Mouse (Mus musculus) monocyte, adult 2 months (primary cell): ENCODE results near the gene Nr1d1.

Source experiments
- DNase-seq, 2 experiments: peaks; one replicate each; pipeline ENCODE4 v3.0.0; 2022; ENCODE audit warnings: low spot score in 2 of 2, low read depth in 1 of 2

Gene Nr1d1

DNA sequence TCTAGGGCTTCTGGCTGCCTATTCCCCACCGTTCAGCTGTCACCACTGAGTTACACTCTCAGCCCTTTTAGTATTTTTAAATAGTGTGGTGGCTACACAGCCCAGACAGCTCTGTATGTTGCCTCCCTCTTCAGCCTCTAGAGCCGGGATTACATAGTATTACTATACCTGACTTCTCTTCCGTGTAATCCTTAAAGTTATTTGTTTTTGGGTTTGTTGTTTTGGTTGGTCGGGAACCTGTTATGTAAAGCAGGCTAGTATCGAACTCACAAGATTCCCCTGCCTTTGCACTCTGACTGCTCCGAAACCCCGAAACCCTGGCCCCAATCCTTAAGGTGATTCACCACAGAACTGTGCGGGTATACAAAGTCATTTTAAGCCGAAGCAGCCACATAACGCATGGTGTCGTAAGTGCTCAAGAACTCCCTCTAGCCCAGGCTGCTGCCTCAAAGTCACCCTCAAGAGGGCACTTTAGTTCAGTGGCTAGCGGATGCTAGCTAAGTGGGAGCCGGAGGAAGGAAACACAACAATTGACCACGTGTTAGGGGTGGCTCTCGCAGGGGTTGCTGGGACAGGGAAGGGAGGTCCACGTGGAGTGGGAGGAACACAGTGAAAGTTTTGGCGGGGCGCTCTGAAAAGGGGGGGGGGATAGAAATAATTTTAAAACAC, 13.6 kb upstream of the Nr1d1 start:
- peak; percentile 77 to 80 for DNase-seq

DNA sequence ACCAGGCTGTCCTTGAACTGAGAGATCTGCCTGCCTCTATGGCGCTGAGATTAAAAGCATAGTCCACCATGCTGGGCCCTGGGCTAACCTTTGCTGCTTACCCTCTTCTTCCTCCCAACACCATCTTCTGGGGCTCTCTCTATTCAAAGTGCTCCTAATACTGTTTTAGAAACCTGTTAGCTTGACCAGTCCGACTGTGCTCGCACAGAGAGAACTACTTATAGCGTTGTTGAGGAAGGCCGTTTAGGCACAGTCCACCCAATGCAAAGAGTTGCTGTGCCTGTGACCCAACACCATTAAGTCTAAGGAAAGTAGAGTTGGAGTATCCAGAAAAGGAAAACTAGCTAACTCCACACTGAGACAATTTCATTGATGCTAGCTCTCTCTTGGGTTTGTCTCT, 13.0 kb upstream of the Nr1d1 start:
- no peak for DNase-seq

DNA sequence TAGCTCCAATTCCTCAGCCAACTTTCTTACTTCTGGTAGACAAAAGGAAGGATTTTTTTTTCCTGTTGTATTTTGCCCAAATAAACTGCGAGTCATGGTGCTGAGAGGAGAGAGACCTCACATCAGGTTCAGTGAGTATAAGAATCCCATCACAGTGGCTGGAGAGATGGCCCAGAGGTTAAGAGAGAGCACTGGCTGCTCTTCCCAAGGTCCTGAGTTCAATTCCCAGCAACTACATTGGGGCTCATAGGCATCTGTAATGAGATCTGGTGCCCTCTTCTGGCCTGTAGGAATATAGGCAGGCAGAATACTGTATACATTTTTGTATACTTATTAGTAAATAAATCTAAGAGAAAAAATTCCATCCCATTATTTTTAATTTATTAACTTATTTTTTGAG, 12.6 kb upstream of the Nr1d1 start:
- no peak for DNase-seq

DNA sequence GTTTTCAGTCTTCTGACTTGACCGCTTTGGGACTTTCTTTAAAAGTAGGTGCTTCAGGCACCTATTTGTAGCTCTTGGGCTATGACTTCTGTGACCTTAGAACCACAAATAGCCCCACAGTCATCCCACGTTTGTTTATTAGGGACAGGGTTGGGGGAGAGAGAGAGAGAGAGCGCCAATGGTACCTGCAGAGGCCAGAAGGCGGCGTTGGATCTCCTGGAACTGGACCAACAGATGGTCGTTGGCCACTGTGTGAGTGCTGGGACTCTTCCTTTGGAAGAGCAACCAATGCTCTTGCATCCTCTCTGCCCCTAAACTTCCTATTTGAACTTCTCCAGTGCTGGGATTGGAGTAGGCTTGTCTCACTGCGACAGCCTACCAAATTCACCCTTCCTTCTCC, 12.1 kb upstream of the Nr1d1 start:
- no peak for DNase-seq

DNA sequence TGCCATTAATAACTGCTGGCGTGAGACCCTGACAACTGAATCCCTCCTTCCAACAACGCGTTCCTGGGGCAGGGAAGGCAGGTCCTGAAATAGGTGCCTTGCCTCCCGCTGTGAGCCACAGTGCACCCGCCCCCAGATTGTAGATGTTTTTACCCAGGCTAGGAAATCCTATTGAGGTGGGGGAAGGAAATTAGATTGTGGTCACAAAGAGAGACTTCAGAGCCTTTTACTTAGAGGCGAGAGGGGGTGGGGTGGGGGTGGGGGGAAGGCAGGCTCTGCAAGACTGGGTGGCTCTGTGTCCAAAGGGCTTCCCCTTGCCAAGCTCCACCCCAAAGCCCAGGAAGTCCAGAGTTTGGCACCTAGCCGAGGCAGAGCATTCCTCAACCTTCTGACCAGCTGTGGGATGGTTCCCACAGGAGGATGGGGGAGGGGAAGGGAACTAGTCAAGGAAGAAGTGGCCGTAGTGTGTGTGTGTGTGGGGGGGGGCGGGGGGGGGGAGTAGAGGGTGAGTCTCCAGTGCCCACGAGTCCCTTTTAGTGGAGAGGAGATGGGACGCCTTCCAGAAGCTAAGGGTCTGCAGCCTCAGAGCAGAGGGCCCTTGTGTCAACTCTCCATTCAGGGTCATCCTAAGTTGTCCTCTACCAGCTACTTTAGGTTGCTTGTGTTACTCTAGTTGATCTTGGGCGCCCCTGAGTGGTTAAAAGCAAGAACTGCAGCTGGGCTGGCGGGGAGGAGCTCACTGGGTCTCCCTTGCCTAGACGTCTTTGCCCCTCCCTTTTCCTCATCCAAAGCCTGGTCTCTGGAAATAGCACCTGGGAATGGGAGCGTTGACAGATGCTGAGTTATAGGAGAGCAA, 11.5 kb upstream of the Nr1d1 start:
- DNase-seq = peak; percentile 84 to 90

DNA sequence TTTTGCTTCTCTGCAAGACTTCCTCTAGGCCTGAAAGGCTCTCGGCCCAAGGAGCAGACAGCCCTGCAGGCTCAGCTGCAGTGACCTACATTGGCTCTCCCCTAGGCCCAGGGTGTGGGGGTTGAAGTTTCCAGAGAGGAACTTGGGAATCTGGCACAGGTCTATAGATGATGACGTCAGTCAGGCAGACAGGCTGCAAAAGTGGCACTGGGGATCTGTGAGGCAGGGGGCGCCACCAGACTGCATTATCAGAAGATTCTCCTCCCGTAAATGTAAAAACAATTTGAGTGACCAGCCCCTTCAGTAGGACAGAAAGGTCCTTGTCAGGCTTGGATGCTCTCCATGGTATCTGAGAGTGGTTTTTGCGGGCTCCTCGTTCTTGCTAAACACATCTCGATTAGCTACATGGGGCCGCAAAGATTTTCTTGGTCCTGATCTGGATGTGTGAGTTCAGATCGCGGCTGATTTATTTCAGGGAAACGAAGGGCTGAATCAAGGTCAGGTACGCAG, 10.7 kb upstream of the Nr1d1 start:
- DNase-seq = no peak

DNA sequence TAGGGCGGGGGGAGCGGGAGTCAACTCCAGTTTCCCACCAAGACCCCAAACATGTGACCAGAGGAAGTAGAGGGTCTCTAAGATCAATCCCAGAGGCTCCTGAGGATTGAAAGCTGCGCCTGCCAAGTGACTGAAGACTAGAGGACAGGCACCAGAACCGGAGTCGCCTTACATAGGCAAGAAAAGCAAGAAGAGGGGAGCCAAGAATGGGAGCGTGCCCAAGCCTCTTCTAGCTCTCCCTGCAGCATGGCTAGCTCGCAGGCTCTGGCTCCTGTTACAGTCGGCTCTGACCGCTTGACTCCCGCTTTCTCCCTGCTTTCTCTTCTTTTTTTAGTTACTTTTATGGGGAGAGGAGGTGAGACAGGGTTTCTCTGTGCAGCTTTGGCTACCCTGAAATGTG, 10.1 kb upstream of the Nr1d1 start:
- DNase-seq = no peak

DNA sequence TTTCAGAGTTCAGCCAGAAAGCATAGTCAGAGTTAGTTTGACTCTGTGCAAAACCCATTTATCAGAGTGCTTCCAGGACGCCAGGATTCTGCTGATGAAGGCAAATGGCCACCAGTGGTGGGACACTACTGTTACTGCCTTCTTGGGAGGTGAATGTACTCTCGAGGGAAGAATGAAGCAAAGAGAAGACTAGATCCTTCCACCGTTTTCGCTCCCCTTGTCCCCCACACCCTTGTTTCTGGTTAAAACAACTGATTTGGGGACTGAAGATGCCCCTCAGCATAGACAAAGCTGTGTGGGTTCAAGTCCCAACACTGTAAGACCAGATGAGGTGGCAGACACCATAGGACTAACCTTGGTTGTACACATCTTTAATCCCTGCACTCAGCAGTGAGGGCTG, 9.0 kb upstream of the Nr1d1 start:
- no peak for DNase-seq

DNA sequence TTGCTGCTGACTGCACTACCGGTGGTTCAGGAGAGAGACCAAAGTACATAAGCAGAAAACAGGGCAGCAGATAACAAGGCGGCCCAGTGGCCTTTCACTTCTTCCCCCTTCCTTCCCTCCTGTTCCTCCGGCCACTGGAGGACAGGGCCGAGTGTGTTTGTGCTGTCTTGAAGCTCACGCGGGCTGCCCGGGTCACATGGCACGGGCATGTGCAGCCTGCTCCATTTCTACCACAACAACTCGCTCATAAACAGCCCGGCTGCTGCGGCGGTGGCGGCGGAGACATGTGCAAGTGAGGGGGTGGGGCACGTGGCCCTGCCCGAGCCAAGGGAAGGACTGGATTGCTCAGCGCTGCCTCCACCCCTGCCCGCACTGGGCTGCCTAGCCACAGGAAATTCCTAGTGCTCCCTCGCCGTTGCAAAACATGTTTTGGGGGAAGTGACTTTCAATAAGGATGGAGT, 8.1 kb upstream of the Nr1d1 start:
- peak; percentile 77 to 82 for DNase-seq

DNA sequence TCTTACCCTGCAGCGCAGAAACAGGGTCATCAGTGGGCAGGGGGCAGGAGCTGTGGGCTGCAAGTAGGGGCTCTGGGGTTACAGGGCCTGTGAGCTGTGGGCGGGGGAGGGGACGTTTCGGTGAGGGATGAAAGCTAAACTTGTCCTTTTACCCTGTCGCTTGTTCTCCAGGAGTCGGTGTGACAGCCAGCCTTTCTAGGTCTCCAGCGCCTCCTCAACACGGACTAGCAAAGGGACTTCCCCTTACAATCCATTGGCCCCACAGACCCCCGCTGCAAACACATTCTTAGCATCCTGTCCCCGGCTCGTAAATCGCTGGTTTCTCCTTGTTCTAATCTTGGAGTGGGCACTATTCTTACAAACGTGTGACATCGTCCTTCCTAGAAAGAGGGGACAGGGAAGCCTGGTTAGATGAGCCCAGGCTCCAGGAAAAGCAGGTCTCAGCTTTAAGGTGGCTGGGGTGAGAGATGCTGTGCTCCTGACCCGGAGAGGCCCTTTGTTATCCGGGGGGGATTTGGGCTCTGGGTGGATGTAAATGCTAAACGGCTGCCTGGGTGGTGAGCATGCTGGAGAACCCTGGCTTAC, 7.6 kb upstream of the Nr1d1 start:
- no peak for DNase-seq

DNA sequence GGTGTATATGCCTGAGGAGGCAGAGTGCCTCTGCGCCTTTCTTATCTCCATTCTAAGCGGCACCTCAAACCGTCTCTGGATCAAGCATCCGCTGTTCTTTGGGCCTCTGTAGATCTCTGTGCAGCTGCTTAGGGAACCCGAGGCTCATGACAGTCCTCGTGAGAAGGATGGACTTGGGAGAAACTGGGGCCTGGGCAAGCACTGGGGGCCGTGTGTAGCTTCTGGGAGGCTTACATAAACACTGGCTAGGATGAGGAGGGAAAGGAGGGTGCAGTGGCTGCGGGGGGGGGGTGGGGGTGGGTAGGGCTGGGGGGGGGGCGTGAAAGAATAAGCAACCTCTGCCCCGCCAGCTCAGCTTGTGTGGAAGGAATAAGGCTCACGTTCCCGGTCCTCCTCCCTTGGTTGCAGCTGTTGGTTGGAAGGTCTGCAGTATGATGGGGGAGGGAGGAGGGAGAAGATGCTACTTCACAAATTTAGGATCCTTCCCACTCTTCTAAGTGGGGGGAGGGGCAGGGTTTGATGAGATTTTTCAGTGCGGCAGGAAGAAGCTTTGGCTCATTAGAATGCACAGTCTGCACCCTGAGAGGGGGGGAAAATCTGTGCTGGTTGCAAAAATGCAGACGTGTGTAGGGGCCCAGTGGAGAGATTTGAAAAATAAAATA, 6.8 kb upstream of the Nr1d1 start:
- no peak for DNase-seq

DNA sequence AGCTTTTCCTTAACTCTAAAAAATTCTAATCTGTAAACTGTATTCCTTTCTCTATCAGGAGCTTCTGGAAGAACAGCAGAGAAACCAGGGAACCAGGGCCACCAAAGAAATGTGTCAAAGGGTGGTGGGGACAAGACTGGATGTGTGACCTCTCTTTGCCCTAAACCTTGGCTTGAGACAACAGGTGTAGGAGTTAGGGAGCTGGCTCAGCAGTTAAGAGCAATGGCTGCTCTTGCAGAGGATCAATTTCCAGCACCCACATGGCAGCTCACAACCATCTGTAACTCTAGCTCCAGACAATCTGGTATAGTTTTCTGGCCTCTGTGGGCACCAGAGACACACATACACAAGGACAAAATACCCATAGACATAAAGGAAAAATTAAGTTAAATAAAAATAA, 2.8 kb upstream of the Nr1d1 start:
- DNase-seq = no peak

DNA sequence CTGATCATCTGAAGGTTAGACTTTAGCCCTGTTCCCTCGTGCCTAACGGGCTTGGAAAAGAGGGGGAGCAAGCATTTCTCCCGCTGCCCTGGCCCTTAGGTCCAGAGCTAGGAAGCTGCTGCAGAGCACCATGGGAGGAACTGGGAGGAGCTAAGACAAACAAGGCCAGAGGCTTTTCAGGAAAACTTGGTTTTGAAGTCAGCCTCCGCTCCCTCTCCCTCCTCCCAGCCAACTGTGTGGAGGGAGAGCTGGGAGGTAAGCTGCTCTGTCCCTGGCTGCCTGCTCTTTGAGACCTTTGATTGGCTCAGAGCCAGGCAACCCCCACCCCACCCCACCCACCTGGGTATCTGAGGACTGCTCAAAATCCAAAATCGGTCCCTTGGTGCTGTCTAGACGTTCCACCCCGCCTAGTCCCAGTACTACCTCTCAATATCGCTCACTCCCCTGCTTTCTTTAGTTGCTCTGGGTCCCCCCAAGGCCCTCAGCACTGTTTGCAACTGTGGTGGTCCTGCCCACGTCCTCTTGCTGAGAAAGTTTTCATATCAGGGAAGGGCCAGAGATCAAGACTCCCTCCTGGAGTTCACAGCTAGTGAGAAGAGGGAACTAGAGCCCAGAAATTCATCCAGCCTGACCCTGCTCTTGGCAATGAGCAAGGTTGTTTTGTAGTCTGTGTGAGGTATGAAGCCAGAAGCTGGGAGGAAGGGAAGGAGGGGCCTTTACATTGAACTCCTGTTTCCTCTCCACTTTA, 1.9 kb upstream of the Nr1d1 start:
- no peak for DNase-seq

DNA sequence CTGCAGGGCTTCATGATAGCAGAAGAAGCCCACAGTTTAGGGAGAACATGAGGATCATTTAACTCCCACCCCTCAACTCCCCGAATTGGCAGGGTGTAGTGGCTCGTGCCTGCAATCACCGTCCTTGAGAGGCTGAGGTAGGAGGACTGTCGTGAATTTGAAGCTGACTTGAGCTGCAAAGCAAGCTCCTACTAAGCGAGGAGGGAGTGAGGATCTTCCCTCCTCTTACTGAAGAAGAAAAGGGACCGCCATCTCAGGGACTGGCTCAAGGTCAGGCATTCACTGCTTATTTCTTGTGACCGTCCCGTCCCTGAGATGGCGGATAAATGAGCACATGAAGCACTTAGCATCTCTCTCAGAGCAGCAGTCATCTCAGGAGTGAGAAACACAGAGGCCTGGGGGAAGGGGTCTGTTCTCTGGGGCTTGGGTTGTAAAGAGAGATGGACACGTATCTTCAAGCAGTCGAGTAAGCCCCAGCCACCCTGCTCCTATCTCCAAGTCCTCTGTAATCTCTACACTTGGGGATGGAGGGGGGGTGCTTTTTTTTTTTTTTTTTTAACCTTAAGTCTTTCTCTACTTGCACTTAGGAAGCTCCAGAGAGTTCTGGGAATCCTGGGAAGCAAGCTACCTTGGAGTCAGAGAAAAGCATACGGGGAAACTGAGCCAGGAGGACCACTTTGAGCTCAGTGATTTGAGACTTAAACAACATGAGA, 1.1 kb upstream of the Nr1d1 start:
- no peak for DNase-seq

DNA sequence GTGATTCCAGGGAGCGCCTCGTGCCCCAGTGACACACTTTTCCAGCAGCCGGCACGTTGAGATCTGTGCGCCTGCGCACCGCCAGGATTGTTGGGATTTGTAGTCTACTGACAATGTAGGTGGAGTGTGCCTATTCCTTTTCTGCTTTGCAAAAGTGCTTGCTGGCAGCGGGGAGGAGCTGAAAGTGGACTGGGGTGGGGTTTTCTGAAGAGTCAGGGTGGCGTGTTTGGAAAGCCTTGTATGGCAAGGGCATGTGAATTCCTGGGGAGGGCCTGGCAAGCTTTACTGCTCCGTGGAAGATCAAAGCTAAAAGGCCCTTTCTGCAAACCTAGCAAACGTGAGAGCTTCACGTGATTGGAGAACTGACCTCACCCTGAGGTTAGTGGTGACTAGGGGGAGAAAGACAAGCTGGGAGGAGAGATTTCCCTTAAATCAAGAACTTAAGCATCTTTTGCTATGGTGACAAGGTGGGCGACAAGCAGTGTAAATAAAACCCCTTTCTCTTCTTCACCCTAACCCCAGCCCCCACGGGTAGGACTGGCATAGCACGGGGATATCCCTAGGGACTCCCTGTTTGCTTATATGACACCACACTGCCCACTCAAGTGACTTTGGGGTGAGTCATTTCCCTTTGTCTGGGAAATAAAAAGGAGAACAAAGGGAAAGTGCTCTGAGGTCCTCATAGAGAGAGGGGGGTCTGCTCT, 367 bp upstream of the Nr1d1 start:
- DNase-seq = peak; percentile 88 to 89

DNA sequence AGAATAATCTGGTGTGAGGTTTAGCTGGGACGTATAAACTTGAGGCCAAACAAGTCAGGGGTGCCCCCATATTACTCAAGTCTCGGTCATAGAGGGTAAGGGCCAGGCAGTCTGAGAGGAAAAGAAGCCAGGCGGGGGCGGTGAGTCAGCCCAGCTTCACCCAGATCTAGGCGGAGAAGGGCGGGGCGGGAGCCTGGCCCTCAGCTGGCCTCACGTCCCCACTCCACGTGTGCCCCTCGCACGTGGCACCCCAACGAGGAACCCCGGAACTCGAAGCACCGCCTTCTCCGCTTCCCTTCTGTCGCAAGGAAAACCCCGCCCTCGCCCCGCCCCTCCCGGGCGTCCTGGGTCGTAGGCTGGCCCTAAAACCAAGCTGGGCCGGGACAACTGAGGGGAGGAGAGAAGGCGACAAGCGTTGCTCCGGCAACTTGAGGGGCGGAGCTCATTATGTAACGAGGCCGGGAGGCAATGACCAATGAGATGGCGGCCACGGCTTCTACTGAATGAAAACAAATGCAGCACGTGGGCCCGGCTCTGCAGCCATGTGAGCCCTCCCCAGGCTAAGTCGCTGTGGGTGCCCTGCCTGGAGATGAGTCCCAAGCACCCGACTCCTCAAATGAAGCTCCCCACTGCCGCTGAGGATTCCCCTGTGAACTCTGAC, 1.4 kb downstream of the Nr1d1 start:
- DNase-seq = peak; percentile 99 to 100

DNA sequence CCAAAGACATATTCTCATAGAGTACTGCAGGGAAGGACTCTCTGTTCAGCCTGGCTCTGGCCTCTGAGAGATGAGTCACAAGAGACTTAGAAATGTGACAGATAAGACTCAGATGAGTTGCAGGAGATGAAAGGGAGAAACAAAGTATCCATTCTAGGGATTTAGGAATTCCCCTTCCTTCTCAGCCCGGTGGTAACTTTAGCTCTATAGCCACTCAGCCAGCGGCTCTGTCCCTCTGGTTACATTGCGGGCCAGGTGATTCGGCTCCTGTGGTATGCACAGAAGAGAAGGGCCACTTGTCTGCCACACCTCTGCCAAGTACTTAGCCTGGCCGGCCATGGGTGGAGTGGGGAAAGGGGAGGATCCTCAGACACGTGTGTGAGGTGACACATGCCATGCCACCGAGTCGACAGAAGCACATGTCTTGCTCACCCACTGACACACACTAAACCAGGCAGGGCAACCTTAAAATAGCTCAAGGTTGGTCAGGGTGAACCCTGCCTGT, 2.4 kb downstream of the Nr1d1 start:
- no peak for DNase-seq

DNA sequence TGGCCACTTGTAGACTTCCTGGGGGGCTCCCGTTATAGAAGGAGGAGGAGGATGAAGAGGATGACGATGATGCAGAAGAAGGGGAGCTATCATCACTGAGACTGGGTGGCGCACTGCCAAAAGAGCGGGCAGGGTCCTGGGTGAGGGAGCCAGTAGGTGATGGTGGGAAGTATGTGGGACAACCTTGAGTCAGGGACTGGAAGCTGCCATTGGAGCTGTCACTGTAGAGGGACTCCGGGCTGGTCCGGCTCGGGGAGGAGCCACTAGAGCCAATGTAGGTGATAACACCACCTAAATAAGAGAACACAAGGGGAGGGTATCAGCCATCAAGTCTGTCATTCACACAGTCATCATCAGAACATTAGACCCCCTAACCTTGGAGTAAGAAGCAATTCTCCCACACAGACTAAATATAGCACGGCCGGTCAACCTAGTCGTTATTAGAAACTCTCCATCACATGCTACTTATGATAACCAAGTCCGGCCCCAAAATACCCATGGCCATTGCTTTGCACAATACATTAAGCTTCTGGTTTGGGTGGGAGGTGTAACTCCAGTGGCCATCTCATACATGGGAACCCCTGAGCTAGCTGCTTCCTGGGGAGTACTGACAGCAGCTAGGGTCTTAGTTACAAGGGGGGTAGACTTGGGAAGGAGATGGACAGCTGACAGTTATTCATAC, 3.1 kb downstream of the Nr1d1 start:
- no peak for DNase-seq
